Mouse (Mus musculus): ENCODE results near the gene Abca1.

DNA sequence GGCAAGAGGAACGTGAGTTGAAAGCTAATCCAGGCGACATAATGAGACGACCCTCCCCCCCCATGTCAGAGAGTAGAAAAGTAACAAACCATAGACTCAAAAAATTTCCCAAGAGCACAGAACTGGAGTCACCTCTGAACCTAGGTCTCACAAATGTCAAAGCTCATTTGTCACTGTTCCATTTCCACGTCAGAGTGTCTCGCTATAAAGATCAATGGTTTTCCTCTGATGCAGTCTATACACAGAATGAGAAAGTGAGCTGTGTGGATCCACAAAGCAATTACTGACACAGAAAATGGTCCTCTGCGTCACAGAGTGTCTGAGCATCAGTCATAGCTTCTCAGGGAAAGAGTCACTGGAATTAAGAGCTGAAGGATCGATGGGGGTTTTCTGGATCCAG, 44.8 kb upstream of the Abca1 start:
- no peak for TF ChIP-seq POLR2A (IDR thresholded peaks at IDR 0.05; ENCODE audit: insufficient read depth, low read length)
- no peak for TF ChIP-seq CTCF (IDR thresholded peaks at IDR 0.05; ENCODE audit: low read depth, low read length)
- TF ChIP-seq EP300 (IDR thresholded peaks at IDR 0.05; ENCODE audit: insufficient read depth, low read depth, low read length), result no peak
